Mouse (Mus musculus) right cerebral cortex, postnatal 4 days (tissue): ENCODE measurements around the gene Vav1.

Experiments used
- DNase-seq: peaks from one replicate; pipeline ENCODE4 v3.0.0-alpha.2; 2022

The Vav1 gene

DNA sequence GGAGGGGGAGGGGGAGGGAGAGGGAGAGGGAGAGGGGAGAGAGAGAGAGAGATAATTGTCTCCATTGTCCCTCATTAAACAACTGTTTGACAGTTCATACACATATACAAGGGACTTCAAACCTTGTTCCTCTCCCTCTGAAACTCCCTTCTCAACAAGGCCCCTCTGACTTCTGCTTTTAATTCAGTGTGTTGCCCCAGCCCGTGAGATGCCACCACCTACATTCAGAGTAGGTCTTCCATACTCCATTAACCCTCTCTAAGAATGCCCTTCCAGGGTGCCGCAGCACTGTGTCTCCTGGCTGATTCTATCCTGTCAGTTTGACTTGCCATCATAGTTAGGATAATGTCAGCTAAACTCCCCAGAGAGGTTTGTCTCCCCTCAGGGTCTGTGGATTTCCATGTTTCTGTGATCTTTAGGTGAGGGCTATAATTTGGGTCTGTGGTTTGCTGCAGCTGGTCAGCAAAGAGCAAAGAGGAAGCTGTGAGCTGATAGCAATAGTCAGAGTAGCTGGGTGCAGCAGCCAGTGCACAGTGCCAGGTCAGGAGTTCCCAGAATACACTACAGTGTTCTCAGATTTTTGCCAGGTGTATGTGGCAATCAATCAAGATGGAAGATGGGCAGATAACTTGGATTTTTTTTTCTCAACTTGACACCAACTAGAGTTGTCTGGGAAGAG lies 65.3 kb downstream of the Vav1 start:
- no peak for DNase-seq

DNA sequence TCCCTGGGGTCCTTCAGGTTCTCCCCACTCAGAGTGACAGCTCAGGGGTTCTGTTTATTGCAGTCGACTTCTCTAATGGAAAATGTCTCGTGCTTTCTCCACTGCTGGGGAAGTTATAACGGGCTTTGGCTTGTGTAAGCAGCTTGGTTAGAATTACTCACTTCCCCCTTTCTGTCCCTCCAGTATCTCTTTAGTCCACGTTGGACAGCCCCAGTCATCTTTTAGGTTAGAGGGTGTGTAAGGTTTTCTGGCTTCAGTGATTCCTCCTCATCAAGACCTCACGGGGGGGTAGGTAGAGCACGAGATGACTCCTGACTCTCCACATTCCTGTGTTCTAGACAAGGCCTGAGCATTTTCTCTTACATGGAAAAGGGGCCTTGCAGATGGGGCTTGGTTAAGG lies 68.1 kb downstream of the Vav1 start:
- no peak for DNase-seq

DNA sequence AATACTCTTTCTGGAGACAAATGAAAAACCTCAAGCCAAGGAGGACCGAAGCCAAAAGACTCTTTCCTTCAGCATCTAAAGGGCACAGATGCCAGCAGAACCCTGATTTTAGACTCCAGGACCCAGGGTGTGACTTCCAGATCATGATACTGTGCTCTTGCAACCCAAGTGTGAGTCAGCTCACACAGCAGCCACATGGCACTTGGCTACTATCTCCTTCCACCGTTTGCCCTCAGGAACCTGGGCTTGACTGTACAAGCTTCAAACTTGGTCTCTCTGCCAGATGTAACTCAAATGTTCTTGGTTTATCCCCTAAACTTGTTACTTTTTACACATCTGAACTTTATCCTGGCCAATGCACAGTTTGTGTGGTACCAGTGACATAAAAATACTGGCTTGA lies 68.9 kb downstream of the Vav1 start:
- DNase-seq: no peak

DNA sequence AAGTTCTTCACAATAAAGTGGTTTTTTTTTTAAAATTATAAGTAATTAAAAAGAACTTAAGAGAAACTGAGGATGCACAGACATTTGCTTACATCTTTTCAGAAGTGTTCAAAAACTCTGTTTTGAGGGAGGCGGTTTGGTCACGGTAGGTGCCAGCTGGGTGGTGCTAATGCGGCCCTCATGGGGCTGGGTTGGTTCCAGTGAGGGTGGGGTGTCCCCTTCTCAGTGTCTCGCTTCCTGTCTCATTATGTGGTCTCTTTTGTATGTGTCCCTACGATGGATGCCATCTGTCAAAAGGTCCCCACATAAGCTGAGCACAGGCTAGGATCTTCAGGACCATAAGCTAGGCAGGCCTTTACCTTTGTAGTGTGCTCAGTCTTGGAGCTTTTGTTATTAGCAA lies 70.2 kb downstream of the Vav1 start:
- no peak for DNase-seq

- DNase-seq: no peak
Measured at GRCm38 (mm10) chr17:57350212-57350611, 71.3 kb downstream of the Vav1 start.

DNA sequence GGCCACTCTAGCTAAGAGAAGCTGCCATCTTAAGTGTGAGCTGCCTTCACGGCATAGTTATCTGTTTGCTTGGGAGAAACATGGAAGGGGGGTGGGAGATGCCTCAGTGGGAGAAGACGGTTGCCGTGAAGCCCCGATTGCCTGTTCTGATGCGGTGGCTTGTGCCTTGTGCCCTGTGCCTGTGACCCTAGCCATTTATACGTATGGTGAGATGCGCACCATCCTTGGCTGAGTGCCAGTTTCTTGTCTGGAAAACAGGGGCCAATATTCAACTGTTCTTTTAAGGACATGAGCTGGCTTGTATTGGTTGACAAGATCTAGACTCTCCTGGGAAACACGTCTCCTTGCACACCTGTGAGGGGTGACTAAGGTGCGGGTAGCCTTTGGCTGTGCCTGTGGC lies 72.2 kb downstream of the Vav1 start:
- no peak for DNase-seq

DNA sequence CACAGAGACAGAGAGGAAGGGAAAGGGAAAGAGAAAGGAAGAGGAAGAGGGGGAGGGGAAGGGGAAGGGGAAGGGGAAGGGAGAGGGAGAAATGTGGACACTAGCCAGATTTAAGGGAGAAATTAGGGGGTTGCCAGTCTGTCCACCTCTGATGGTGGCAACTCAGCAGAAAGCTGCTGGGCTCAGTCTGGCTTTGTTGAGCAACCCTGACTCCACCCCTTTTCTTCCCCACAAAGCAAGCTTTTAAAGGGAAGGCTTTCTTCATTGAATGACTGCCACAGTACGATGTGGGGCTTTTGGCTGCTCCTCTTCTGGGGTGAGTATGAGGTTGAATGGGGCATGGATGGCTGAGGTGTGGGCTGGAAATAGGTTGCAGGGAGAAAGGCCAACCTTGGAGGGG lies 79.5 kb downstream of the Vav1 start, which contains the start of gene Adgre1:
TSS of gene Adgre1 (plus strand) at position 251 of the 400 bp plus-strand sequence.
- DNase-seq: no peak

GRCm38 (mm10) chr17:57359485-57360241 lies 80.8 kb downstream of the Vav1 start:
- DNase-seq: no peak
